Mouse (Mus musculus): ENCODE measurements around the gene Wwp2.

DNA sequence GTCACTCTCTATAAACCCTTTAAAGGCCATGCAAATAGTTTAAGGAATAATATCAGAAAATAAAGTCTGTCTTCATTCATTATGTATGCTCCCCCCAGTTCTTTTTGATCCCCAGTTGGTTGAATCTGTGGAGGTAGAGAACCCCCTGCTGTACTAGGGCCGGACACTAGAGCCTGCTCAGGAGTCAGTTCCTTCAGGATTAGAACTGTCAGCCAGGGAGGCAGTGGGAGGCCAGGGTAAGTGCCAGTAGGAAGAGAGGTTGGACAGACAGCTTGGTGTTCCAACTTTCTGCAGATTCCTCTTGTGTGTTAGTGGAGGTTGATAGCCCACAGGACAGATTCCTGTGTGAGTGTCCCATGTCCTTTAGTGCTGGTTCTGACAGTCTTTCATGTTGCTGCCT, 62.2 kb downstream of the Wwp2 start:
- TF ChIP-seq POLR2A (IDR thresholded peaks at IDR 0.05; ENCODE audit: low read depth, low read length) (no peak), CTCF (conservative IDR thresholded peaks at IDR 0.05; ENCODE audit: insufficient read depth, insufficient read length, low read depth, low read length) (0 out of 2 replicates have a peak, but pooled peaks have one; percentile 8)

All from kidney, adult 2 months (tissue).